Mouse (Mus musculus) cerebellum, postnatal 4 days (tissue): ENCODE results near the gene Bet1l.
A peak's percentile ranks its signal among the peaks of the same experiment; 100 is the strongest.

Source experiments
- DNase-seq, 2 experiments: peaks; one replicate each; pipeline ENCODE4 v3.0.0; 2022; ENCODE audit warnings: low spot score in 2 of 2, mixed read lengths in 1 of 2

The Bet1l gene

GRCm38 (mm10) chr7:140833341-140833740 is 24.0 kb downstream of the Bet1l start:
- DNase-seq, result no peak

- DNase-seq, result no peak
Observed at GRCm38 (mm10) chr7:140831447-140831846, 25.9 kb downstream of the Bet1l start.

GRCm38 (mm10) chr7:140828171-140828881 is 29.1 kb downstream of the Bet1l start:
- DNase-seq, result peak in 1 of 2 experiments; percentile 21

- DNase-seq, result no peak
Observed at GRCm38 (mm10) chr7:140822731-140823130, 34.6 kb downstream of the Bet1l start.

GRCm38 (mm10) chr7:140821653-140822329 is 35.6 kb downstream of the Bet1l start, which contains the start of gene Zfp941:
Zfp941 (minus strand) TSS chr7:140822178.
- peak; percentile 52 to 69 for DNase-seq

- DNase-seq, result no peak
Observed at GRCm38 (mm10) chr7:140821305-140821652, 36.1 kb downstream of the Bet1l start.

GRCm38 (mm10) chr7:140820173-140820572 is 37.2 kb downstream of the Bet1l start:
- DNase-seq, result no peak

GRCm38 (mm10) chr7:140812850-140813249 is 44.5 kb downstream of the Bet1l start:
- DNase-seq, result no peak

GRCm38 (mm10) chr7:140811714-140812113 is 45.7 kb downstream of the Bet1l start:
- DNase-seq, result no peak

GRCm38 (mm10) chr7:140810496-140810895 is 46.9 kb downstream of the Bet1l start:
- DNase-seq, result no peak

GRCm38 (mm10) chr7:140805704-140806103 is 51.7 kb downstream of the Bet1l start:
- peak in 1 of 2 experiments; percentile 22 for DNase-seq
